Mouse (Mus musculus): ENCODE measurements around the gene Hist1h2ba.

Gene Hist1h2ba

GRCm38 (mm10) chr13:23906906-23907305 is 27.1 kb downstream of the Hist1h2ba start:
- DNase-seq (ENCODE audit: low spot score) = no peak

GRCm38 (mm10) chr13:23898242-23898641 is 35.7 kb downstream of the Hist1h2ba start:
- no peak for DNase-seq (ENCODE audit: low spot score)

- no peak for DNase-seq (ENCODE audit: low spot score)
Measured at GRCm38 (mm10) chr13:23893269-23893593, 40.7 kb downstream of the Hist1h2ba start.

- no peak for DNase-seq (ENCODE audit: low spot score)
Measured at GRCm38 (mm10) chr13:23892592-23893268, 41.2 kb downstream of the Hist1h2ba start.

GRCm38 (mm10) chr13:23889011-23889605 is 44.8 kb downstream of the Hist1h2ba start:
- no peak for DNase-seq (ENCODE audit: low spot score)

- DNase-seq (ENCODE audit: low spot score) = no peak
Measured at GRCm38 (mm10) chr13:23887026-23887725, 46.8 kb downstream of the Hist1h2ba start.

GRCm38 (mm10) chr13:23885540-23885939 is 48.4 kb downstream of the Hist1h2ba start:
- no peak for DNase-seq (ENCODE audit: low spot score)
